Mouse (Mus musculus) lung, adult 18-20 months (tissue): ENCODE data around the gene Crisp2.
"Not testable (repeated sequence)": the region's sequence is repeated elsewhere in the genome, so short reads cannot be mapped to it uniquely, and the experiment has no call there.

ENCODE experiments used
- DNase-seq, 2 experiments: peaks; one replicate each; pipeline ENCODE4 v3.0.0; 2022; ENCODE audit warnings: mixed read lengths in 2 of 2

Crisp2 gene

DNA sequence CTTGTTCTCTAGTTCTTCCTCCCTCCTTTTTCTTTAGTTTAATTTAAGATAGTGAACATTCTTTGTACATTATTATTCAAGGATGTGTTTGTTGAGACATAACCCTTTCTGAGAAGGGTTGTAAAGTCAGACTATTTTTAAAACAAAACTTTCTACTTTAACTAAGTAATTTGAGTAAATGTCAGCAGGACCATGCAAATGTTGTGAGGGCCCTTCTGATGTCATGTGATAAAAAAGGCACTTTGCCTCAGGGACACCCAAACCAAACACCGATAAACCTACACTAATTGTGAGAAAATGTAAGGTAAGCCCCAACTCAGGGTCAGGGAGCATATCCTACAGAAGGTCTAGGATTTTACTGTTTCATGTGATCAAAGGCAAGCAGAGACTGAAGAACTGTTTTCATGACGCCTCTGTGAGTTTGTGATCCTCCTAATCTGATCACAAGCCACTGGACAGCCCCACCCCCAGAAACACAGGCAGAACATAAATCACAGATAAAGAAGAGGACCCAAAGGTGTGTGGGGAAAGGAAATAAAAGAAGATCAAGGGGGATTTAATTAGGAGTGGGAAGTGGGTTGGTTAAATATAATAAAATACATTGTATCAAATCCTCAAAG, at the start of gene Crisp2:
TSS of gene Crisp2 (minus strand) at position 51 of the 620 bp plus-strand sequence.
- DNase-seq = no peak

DNA sequence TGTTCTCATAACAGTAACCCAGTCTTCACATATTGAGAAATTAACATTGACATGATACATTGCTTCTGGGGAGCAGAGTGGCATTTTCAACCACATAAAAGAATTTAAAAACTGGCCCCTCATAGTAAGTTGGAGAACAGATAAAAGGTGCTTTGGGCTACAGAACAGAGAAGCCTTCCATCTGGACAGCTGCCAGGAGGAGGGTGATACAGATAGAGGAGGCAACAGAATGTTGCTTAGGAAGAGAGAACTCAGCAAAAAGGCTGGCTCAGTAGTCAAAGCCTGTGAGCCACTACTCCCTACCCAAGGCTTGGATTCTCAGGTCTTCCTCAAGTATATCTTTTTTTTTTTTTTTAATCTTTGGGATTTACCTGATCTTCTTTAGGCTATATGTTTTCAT, 48.3 kb upstream of the Crisp2 start:
- no peak for DNase-seq

DNA sequence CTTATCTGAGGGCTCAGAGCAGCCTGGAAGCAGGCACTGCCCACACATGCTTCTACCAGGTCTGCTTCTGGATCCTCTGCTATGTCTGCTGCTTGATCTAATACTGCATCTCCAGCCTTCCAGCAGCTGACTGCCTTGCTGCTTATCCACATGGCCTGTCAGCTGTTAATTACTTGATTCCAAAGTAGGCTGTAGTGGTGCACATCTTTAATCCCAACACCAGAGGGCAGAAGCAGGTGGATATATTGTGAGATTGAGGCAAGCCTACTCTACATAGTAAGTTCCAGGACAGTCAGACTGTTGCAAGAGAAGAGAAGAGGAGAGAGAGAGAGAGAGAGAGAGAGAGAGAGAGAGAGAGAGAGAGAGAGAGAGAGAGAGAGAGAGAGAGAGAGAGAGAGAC, 30.5 kb upstream of the Crisp2 start:
- DNase-seq = peak; percentile 6 to 29

DNA sequence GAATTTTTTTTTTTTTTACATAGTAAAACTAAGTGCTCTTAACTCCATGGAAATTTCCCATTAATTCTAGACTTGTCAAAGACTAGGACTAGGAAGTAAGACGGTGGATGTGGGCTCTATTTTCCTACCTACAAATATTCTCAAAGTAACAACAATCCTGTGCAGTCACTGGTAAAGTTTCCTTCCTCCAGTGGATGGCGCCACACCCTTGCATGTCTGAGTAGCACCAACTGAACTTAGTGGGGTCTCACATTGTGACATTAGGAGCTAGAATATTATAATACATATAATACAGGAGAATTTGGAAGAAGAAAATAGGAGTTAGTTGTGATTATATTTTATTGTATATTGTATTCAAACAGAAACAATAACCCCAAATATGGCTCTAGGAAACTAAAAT, 25.1 kb upstream of the Crisp2 start:
- no peak for DNase-seq

DNA sequence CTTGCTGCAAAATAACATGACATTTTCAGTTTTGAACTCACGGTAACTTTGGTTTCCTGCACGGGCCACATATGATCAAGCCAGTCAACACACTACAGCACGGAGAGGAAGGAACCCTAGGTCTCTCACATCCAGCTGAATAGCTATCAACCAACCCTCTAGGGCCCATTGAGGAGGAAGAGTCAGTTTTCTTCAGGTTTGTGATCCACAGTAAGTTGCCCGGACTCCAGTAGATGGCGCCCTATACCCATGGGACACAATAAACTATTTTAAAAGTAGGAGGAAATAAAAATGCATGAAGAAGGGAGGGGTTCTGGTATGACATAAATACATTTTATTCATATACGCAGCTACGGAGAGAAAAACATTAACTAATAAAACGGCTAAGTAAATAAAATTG, 17.7 kb upstream of the Crisp2 start:
- peak; percentile 12 to 31 for DNase-seq

DNA sequence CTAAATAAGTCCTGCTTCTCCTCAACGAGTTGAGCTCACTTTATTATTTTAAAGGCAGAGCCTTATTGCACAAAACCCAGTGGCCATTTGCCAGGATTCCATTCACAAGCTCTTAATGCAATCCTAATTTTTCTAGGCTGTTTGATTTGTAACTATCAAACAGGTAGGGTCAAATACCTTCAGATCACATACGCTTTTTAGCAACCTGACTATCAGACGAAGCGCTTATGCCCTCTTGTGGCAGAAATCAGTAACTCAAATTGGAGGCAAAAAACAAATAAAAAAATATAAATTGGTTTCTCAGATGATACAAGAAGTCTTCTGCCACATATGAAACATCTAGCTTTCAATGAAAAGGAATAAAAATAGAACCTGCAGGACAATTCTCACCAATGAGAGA, 17.0 kb upstream of the Crisp2 start:
- DNase-seq = peak; percentile 46 to 73

DNA sequence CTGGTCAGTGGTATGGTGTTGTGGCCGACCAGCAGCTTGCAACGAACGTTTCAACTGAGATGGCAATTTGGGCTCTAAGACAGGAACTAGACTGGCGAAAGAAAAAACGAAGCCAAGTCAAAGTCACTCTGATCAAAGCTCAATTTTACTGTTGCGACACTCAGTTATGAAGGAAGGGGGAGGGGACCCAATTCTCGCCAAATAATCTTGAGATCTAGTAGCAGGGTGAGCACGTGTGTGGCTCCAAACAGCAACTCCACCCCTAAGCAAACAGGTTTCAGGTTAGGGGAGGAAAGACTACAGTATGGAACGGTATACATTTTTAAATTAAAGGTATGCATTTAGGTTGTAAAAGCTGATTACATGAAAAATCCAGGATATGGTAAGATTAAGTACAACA, 14.7 kb upstream of the Crisp2 start:
- DNase-seq = peak; percentile 54 to 63

DNA sequence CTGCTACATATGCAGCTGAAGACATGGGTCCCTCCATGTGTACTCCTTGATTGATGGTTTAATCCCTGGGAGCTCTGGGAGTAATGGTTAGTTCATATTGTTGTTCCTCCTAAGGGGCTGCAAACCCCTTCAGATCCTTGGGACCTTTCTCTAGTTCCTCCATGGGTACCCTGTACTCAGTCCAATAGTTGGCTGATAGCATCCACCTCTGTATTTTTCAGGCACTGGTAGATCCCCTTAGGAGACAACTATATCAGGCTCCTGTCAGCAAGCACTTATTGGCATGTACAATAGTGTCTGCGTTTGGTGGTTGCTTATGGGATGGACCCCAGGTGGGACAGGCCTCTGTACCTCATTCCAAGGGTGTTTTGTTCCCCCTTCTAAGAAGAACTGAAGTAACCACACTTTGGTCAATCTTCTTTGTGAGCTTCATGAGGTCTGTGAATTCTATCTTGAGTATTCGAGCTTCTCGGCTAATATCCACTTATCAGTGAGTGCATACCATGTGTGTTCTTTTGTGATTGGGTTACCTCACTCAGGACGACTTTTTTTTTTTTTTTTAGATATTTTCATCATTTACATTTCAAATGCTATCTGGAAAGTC, 10.6 kb upstream of the Crisp2 start:
- no peak for DNase-seq

DNA sequence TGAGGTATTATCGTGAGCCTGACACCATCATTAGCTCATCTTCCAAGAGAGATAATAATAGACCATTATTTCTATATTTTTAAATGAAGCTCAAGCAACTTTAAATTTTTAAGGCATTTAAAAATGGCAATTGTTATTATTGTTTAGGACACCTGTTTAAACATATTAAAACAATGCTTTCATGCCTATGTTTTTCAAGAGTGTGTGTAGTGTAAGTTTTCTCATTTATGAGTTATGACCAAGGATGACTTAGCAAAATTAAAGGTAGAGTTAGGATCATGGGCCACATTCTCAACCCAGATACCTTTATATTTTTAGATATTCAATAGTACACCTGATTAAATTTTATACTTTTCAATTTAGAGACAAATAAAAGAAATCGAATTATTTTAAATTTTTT, 5.5 kb upstream of the Crisp2 start:
- no peak for DNase-seq

DNA sequence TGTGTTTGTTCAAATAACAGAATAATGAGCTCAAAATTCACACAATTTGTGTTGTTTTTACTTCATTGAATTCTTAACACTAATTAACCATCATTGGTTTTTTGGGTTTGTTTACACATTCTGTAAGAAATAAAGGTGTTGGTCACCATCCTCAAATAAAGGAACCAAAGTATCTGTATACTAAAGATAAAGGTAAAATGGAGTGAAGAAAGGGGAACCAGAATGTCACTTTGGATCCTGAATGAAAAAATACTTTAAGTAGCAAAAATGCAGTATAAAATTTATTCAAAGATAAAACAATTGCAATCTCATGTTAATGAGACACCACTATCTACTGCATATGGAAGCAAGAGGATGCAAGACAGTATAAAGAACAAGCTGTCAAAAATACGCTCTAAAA, 4.8 kb upstream of the Crisp2 start:
- DNase-seq = no peak

DNA sequence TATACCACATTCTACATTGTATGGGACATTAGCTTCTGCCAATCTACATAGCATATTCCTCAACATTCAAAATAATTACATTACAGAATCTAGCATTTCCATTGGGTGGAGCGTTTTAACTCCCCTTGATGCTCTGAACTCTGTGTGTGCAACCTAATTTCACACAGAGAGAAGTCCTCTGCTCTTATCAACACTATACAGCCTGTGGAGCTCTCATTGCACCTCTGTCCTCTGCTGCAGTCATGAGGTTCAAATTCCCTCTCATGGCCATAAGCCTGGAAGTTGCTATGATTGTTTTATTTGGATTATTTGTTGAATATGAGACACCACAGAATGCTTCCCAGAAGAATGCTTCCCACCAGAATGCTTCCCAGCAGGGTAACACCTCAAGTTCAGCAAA, 4.1 kb upstream of the Crisp2 start, which contains the start of gene Rhag:
TSS of gene Rhag (plus strand) at position 193 of the 400 bp plus-strand sequence.
- DNase-seq = no peak

DNA sequence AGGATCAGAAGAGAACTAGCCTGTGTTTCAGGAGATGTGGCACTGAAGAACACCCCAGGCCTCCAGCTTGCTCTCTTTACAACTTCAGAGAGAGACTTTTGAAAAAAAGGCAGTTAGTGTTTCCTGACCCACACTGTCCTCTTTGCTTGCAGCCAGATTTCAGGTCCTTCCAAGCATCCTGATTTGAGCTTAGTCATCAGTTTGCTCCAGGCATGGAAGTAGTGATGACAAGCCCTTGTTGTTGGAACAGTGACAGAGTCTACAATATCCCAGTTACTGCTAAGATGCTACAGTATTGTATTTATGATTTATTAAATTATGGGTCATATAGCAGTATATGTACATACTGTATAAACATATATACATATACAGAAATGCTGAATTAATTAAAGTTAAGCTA, 1.3 kb upstream of the Crisp2 start:
- no peak for DNase-seq

DNA sequence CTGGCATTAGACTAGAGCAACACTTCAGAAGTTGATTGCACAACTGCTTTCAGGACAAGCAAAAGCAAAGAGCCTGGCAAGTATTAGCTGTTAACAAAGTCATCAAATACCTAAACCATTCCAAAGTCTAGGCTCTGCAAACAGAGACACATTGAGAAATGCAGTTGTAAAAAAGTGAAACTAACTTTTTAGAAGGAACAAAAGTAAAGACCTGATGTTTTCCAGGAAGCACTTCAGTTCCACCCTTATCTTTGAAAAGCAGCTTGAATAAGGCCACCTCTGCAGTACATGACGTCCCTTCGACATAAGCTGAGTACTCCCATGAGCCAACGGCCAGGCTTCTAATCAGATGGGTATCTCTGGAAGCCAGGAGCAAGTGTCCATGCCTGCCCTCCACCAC, 253 bp downstream of the Crisp2 start:
- peak; percentile 44 to 71 for DNase-seq

DNA sequence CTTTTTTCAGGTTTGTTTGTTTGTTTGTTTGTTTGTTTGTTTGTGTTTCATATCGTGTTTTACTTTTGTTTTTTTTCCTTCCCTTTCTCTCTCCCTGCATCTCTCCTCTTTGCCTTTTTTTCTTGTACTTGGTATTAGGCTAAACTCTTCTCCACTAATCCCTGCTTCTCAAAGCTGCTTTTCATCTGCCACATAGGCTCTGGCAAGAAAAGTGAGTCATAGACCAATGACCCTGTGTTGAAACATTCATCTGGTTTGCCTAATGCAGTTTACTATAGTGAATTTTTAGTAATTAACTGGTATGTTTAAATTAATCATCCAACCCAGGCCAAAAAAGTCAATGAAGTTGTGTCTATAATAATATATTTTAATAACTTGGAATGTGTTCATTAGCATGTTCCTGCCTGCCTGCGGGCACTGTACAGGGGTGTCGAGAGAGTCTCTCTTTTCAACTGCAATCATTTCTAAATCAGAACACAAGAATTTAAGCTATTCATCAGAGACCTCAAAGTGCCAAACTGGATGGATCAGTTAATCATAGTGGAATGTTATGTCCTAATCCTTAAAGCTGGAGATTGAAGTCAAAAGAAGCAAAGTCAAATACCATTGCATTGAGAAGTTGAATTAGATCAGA, 4.0 kb downstream of the Crisp2 start:
- DNase-seq = no peak

DNA sequence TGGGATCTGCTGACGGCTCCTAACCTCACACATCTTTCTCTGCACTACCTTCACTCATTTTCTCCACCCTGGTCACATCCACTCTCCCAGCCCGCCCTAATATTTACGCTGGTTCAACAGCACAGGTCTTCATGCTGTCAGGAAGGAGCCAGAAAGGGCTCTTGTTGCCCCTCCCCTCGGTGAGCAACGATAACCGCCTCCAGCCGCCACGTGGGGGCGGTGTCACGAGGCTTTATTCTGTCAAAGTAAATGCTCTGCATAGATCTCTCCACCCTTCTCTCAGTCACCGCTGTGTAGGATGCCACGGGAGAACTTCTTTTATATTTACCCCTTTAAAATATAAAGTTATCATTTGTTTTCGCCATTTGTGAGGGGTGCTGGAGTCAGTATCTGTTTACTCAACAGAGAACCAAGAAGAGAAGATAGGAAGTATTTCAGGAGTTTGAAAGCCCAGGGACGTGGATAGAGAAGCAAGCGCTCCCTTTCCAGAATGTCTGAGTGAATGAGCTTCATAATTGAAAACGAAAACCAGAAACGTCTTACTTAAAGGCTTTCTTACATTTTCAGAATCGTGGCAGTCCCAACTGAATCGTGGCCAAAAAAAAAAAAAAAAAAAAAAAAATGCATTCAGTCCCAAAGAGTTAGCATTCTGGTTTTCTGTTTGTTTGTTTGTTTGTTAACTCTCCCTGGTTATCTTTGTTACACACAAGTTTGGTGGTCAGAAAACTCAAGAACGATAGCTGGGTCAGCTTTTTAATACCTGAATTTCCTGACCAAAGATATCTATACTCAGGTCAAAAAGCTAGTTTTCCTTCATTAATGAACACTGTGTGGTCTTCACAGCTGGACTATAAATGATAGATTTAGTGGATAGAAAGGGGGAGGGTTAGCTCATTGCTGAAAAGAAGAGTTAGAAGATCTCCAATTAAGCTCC, 12.6 kb downstream of the Crisp2 start:
- peak; percentile 74 to 76 for DNase-seq

DNA sequence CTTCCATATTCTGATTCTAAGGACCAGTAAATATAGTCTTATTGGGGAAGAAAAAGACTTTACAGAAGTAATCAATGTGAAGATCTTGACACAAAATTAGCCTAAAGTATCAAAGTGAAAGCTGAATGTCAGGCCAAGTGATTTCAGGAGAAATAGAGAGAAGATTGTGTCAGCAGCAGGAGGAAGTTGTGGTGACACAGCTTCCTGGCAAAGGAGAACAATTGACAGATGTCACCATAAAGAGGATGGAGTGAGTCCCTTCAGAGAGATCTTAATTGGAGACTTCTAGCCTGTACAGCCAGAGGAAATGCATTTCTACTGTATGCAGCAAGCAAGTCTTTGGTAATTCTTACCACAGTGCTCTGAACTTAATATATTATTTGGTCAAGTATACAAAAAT, 16.9 kb downstream of the Crisp2 start:
- no peak for DNase-seq

DNA sequence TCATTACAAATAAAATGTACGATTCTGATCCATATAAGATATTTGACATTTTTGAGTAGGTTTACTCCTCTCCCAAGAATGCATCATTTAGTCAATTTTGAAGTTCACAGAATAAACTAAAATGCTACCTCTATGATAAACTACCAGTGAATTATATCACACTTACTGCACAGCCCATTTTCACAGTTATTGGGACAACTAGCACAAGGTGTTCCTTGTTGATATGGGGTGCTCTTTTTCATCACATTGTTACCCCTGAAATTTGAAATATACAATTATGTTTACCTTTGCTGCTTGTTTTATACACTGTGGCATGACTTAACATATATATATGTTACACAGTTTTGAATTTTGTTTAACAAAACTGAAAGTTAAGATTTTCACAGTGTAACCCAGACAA, 39.7 kb downstream of the Crisp2 start:
- no peak for DNase-seq

DNA sequence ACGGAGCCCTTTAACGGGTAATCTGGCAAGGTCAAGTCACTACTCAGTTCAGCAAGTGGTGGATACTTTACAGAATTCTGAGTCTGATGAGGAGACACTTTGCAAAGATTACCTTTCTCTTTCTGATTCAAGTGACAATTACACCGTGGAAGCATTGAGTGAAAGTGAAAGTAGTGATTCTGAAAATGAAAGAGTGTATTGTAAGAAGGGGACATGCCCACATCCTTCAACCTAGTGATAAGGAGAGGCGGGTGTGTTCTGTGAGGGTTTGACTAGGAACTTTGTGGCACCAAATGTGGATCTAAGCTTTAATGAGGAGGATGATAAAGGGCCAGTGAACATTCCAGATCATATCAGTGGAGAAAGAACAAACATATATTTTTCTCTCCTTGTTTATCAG, 43.1 kb downstream of the Crisp2 start:
- DNase-seq = no peak

DNA sequence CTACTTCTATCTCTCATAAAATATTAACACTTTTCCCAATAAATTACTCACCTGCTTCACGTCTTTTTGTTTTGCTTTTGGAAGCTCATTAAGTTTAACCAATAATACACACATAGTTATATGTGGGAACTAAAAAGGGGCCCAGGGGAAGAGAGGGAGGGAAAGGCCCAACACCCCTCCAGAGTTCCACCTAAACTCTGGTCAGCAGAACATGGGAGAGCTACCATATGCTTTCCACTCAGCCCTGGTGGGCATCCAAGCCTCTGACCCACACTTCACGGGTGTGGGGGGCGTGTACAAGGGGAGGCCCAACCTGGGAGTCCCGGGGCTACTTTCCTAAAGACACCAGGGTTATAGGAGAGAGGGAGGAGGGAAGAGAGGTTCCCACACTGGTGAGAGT, 75.1 kb downstream of the Crisp2 start:
- no peak for DNase-seq

DNA sequence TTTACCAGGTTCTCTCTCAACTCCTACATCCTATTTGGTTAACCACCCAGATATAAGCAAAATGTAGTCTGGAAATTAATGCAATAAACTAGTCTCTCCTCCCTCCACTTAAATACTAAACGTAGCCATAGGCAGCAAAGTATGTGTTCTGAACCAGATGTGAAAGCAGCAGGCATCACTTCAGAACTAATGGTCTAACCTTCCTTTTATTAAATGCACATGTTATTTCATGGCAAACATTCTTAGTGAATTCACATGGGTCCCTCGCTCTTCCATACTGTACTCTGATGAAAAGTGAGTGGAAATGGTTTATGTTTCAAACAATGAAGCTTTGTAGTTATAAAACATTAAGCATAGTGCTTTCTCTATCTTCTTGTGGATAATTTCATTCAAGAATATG, 75.5 kb downstream of the Crisp2 start:
- no peak for DNase-seq

DNA sequence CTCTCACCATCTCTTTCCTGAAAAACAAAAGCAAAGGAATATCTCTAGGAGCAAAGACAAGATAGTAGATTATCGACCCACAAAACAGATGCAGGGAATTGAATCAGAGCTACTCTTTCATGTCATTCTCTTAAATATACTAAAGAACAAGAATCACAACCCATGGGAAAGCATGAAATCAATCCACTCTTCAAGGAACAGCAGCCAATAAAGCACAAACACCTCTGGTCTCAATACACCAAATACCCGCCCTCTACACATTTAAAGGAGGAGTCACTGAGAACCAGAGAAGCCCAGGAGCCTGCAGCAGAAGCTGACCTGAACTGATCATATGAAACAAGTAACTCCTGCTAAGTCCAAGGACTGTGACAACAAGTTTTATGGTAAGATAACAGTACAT, 80.0 kb downstream of the Crisp2 start, which contains the start of gene Esp1:
TSS of gene Esp1 (plus strand) at position 301 of the 400 bp plus-strand sequence.
- no peak for DNase-seq

DNA sequence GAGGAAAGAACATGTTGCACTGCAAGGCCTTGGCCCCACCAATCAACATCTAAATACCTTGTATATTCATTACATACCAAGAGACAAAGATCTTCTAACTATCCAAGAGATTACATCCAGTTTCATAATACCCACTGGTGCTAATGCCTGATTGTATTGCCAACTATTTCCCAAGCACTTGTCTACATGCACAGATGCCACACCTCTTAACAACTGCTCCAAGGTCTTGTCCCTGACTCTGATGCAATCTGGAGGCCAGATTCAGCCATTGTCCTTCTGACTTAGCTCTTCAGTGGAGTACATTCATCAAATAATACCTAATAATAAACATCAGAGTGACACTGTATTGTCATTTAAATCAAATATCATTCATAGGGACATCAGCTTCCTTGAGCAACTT, 89.7 kb downstream of the Crisp2 start:
- not testable (repeated sequence) for DNase-seq

DNA sequence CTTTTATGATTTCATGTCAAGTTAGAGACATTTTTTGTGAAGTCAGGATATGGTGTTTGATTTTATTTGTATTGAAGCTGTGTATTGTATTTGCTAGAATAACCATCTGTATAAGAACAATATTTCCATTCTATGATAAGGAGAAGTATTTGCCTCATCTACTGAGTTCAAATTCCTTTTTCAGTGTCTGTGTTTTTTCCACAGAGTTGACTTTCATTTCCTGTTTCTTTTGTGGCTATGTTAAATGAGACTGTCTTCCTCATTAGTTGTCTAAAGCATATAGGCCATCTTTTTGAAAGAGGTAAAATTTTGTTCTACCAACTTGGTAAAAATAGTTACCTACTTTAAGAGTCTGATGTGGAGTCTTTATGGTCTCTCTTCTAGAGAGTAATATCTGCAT, 90.5 kb downstream of the Crisp2 start:
- no peak for DNase-seq
